Mouse (Mus musculus) frontal cortex, postnatal 14 days (tissue): ENCODE data around the gene Zfhx3.

Experiments
- DNase-seq, 2 experiments: peaks; one replicate each; pipeline ENCODE4 v3.0.0; 2022; ENCODE audit warnings: low spot score in 2 of 2

The Zfhx3 gene

GRCm38 (mm10) chr8:108848484-108848883 is 906.0 kb downstream of the Zfhx3 start:
- DNase-seq: no peak

GRCm38 (mm10) chr8:108853028-108853427 is 910.6 kb downstream of the Zfhx3 start:
- DNase-seq: no peak

DNA sequence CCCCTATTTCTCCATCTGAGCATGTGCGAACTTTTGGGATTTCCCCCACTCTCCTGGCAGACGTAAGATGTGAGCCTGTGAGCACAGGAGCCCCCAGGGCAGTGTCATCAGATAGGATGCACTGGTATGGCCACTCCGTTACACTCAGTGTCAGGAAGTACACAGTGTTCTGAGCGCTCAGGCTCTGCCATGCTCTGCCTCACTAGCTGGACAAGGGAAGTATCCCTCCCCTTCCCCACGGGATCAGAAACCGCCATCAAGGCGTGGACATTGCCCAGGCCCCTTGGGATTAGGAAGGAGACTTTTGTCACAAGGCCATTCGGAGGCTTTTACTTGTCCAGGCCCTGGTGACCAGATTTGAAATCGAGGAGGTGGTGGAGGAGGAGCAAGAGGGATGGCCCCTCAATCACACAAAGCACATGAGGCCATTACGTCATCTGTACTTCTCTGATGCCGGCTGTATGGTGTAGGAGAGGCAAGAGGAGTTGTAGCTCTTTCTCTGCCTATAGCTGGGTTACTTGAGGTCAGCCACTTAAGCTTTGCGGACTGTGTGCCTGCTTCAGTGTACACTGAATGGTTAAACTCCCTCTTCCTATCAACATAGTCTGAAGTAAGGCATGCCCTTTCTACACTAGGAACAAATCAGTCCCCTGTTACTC is 912.1 kb downstream of the Zfhx3 start:
- no peak for DNase-seq

GRCm38 (mm10) chr8:108859001-108859400 is 916.6 kb downstream of the Zfhx3 start:
- no peak for DNase-seq

DNA sequence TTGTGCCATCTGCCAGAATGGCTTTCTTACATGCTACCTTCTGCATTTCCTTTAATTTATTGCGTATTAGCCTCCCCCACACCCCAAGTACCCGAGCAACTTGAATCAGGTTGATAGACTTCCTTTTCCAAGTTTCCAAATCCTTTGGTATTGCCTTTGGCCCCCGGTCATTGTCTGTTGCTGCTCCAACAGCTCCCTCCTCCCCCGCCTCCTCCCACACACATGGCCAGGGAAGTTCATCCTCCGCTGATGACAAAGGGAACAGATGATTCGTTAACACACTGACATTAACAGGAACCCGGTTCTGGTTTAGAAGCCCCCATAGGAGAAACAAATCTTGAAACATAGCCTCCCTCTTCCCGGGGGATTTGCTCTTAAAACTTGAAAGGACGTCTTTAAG is 917.5 kb downstream of the Zfhx3 start:
- no peak for DNase-seq

DNA sequence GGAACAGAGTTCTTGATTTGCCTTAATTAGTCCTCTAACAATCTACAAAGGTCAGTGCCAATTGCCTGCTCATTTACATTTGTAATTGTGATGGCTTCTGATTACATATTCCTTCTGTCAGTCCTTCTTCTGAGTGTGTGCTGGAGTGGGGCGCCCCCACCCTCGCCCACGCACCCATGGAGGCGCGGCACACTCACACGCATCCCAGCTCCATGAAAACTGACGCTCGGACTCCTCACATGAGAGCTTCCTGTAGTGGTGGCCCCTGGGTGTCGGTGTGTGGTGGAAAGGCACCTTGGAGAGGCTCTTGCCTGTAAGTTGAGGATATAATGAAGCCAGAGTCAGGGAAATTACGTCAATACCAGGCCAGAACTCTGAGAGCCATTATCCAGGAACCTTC is 921.0 kb downstream of the Zfhx3 start:
- no peak for DNase-seq

GRCm38 (mm10) chr8:108866430-108866829 is 924.0 kb downstream of the Zfhx3 start:
- DNase-seq: no peak

DNA sequence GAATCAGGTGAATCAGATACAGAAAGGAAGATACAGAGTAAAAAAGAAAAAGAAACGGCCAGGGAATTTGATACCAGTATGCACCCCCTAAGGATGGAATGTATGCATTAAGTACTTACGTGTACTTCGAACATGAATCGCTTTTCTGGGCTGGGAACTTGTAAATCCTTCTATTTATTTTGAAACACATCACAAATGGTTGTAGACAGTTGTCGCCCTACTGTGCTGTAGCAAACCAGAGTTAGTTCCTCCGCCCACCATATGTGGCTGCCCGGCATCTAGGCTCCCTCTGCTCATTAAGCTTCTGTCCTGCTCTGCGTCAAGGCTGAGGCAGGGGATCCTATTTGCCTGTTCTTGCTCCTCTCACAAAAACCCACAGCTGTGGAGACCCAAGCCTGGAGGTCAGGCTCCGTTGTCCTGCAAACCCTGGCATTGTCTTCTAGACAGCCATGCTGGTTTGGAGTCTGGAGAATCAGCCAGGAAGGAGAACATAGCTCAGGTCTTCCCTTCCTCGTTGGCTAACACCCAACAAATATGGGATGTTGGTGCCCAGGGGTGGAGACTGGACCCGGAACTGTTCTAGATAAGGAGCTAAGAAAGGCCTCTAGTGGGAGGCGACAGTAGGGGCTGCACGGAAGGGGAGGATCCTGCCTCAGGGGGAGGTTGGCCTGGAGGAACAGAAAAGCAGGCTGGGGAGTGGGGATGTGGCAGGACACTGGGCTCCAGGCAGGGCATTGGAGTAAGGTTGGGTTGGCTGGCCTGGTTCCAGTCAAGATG is 925.2 kb downstream of the Zfhx3 start:
- no peak for DNase-seq

DNA sequence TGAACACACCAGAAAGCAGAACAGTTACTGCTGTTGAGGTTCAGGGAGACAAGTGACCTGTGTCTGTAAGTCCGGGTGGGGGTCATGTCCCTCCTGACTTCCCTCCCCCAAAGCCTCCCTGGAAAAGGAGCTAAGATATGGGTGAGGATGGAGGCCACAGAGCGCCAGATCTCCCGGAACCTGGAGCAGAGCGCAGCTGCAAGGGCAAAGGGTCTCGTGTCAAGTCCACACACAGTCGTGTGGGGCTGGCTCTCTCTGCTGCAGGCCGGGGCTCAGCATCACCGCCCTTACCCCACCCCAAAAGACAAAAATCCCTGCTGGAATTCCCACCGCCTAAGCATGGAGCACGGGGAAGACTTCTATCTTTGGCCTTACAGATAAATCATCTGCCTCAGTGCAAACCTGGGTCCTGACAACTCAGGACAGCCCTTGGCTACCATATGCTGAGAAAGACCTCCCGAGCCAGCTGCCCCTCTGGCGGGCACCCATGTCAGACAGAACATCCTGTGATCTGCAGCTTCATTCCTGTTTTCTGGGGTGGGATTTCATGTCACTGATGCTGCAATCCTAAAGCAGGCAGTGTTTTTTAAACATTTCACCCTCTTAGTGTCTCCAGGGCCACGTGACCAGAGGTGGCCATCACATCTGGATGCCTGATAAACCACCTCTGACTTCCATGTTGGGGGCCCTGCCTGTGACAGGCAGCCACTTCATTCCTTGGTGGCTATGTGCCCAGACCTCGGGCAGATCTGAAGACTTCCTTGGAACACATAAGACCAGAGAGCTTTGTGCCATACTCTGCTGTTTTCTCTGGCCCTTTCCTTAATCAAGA is 926.0 kb downstream of the Zfhx3 start:
- DNase-seq: no peak

- DNase-seq: no peak
Observed at GRCm38 (mm10) chr8:108869420-108869819, 927.0 kb downstream of the Zfhx3 start.

GRCm38 (mm10) chr8:108869935-108870334 is 927.5 kb downstream of the Zfhx3 start:
- no peak for DNase-seq

GRCm38 (mm10) chr8:108870371-108870770 is 927.9 kb downstream of the Zfhx3 start:
- DNase-seq: no peak

- no peak for DNase-seq
Observed at GRCm38 (mm10) chr8:108875722-108876121, 933.3 kb downstream of the Zfhx3 start.

DNA sequence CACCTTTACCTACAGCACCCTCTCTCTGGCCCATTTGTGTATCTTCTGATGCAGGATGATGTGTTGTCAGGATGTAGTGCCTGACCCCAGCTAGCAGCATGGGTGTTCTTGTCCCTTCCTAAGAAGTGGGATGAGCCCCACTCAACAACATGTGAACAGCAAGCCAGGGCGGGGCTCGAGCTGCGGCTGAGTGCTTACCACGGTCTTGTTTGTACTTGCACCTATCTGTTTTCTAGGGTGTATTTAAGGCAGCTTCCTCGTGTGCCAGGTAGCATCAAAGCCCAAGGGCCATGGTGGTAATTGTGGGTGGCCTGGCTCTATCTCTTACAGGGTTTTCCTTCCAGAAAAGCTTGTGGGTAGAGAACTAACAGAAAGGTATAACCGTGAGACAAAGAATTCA is 937.7 kb downstream of the Zfhx3 start:
- no peak for DNase-seq

- no peak for DNase-seq
Observed at GRCm38 (mm10) chr8:108881336-108881735, 938.9 kb downstream of the Zfhx3 start.

- no peak for DNase-seq
Observed at GRCm38 (mm10) chr8:108882073-108882472, 939.6 kb downstream of the Zfhx3 start.

DNA sequence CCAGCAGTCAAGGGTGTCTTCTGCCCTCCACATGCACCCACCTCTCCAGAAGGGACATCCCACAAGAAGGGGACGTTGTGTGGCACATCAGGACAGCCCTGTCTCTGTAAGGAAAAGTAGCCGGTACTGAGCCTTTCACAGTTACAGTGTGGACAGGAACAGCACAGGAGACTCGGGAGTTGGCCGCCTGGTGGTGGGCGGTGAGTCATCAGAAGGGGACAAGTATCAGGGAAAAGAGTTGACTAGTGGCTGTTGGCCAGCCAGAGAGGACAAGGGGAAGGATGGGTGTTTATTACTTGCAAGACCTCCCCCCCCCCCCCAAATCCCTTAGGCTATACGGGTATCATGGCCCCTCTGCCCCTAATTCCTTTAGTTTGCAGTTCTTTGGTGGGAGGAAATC is 940.9 kb downstream of the Zfhx3 start:
- no peak for DNase-seq

GRCm38 (mm10) chr8:108884947-108885346 is 942.5 kb downstream of the Zfhx3 start:
- DNase-seq: no peak

GRCm38 (mm10) chr8:108885450-108885849 is 943.0 kb downstream of the Zfhx3 start:
- no peak for DNase-seq

DNA sequence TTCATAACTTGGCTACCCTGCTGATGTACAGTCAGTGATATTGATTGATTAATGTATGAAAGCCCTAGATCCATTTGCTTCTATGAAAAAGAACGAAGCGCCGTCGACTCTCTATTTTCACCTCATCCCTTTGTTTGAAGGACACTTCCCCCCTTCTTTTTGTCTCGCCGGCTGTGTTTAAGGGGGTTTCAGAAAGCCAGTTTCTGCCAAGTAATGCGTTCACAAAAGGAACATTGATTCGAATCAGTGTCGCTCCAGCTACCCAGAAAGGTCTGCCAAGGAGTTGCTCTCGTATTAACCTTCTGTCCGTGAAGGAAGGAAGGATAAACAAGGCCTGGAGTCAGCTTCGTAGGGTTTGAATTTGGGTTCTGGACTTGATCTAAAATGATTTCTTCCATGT is 943.4 kb downstream of the Zfhx3 start:
- no peak for DNase-seq

DNA sequence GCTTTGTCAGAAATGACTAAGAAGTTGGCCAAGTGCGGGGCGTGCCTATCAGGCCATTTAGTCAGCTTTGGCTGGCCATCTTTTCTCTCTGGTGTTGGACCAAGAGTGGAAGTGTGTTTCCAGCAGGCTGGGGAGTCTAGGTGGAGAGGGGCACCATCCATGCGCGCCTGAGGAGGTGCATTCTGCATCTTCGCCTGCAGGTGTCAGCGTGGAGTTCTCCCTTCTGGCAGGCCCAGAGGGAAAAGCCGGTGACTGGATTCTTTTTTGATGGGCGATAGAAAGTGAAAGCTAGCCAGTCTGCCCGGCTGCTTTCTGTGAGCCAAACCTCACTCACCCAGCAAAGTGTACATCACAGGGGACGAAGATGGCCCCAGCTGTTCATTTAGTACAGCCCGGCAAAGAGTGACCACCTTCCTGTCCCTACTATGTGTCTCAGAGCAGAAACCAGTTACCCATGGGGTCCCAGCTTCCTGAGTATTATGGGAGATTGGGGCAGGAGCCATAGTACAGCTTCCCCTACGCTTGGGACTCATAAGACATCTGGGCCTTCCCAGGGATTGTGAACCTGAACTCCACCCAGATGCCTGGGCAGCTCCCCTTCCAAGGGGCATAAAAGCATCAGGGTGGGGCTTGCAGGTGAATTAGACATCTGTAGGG is 944.3 kb downstream of the Zfhx3 start:
- peak; percentile 52 to 81 for DNase-seq

DNA sequence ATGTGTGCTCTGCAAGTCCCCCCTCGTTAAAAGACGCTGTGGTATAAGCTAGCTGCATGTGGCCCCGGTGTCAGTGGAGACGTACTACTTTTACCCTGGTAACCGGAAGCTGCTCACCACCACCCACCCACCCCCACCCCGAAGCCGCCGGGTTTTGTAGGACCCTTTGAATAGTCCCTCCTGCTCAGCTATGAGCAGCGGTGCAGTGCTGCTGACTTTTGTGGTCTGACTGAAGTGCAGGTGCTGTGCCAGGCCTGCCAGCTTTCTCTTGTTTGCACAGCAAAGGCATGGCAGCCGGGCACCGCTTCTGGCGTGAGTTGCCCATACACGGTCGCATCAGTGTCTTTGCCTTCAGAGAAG is 944.8 kb downstream of the Zfhx3 start:
- no peak for DNase-seq
